In the genomic region with DNA sequence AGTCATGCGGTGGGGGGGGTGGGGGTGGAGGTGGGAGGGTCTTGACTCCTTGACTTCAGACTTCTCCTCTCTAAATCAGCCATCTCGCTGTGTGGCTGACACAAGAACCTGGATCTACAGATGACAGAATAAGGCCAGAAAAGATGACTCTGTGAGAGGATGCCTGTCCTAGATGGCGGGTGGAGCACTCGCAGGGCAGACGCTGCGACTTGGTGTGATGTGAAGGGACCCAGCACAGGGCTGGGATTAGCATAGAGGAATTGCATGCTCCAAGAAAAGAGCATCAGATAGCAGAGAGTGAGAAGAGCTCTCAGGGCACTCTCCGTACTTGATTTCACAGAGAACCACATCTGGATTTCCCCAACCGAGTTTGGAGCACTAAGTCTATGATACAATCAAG, we compare ENCODE assay signal across 20 mouse cellular contexts.
DNase-seq lines count a peak whose midpoint lies in the region; ATAC-seq and TF ChIP-seq lines count a peak whose summit lies in the region.
"Had no signal": no experiment of that assay in that cellular context is flagged by ENCODE, and none has a peak within 500 bp of the region (broad histone marks: within the 10 kb centered on the region; RNA-seq: fewer than 3 reads in every experiment).

No protein-coding gene starts in this region.

- H3K4me3 ChIP-seq in intestine, embryonic 14.5 days (ENCODE audit: low read depth, low read length): no peak overlapping the region
- H3K4me3 ChIP-seq in intestine, postnatal 0 days (ENCODE audit: low read depth, low read length): no peak overlapping the region
- no peak overlapping the region for H3K4me3 ChIP-seq in lung, embryonic 15.5 days
- no peak overlapping the region for H3K4me3 ChIP-seq in limb, embryonic 10.5 days
- H3K4me3 ChIP-seq: forebrain, embryonic 13.5 days; heart, embryonic 13.5 days; hindbrain, embryonic 12.5 days had no signal

- peak overlapping the region; percentile 78 for H3K27ac ChIP-seq in intestine, embryonic 14.5 days (ENCODE audit: low read depth)
- H3K27ac ChIP-seq in intestine, postnatal 0 days (ENCODE audit: low read depth, low read length): no peak overlapping the region
- H3K27ac ChIP-seq in lung, embryonic 15.5 days: peak overlapping the region; percentile 5; the same call in 1 of the 2 replicates
- H3K27ac ChIP-seq in limb, embryonic 10.5 days: no peak overlapping the region
- H3K27ac ChIP-seq: forebrain, embryonic 13.5 days; heart, embryonic 13.5 days; hindbrain, embryonic 12.5 days had no signal

- no peak for DNase-seq in intestine, embryonic 14.5 days (ENCODE audit: low spot score)
- no peak for DNase-seq in lung, adult 18-20 months
- peak; percentile 11 for DNase-seq in ZHBTc4 (ENCODE audit: low read depth, low spot score)
- DNase-seq in limb, embryonic 10.5 days (ENCODE audit: low spot score): peak; percentile 19
- DNase-seq in heart, postnatal 36 days: no peak
- DNase-seq in thymus, postnatal 36 days: no peak
- DNase-seq: adrenal gland, adult 2 months; adrenal gland, postnatal 25 days; cerebellum, adult 18-20 months; cerebellum, postnatal 10 days; forebrain, postnatal 0 days; gastrocnemius, postnatal 25 days; heart, postnatal 4 days had no signal

- no peak for TF ChIP-seq CTCF in intestine, postnatal 0 days (IDR thresholded peaks at IDR 0.05; ENCODE audit: low read depth)

- no peak for ATAC-seq in intestine, embryonic 14.5 days (replicated peaks; ENCODE audit: low FRiP score, low TSS enrichment, low read depth)
- no peak for ATAC-seq in intestine, postnatal 0 days
- ATAC-seq in lung, embryonic 15.5 days (ENCODE audit: borderline replicate concordance, extremely low read depth, low FRiP score, low TSS enrichment): no peak
- ATAC-seq: forebrain, embryonic 13.5 days; forebrain, postnatal 0 days; hindbrain, embryonic 16.5 days; Patski had no signal

- intact Hi-C loops in heart, postnatal 36 days (cut with DNase I): no loop called here

- no peaks in the 10 kb centered on the region for H3K9me3 ChIP-seq in intestine, embryonic 14.5 days (ENCODE audit: control insufficient read depth, low read length)
- H3K9me3 ChIP-seq in intestine, postnatal 0 days (ENCODE audit: control insufficient read depth): no peaks in the 10 kb centered on the region
- no peaks in the 10 kb centered on the region for H3K9me3 ChIP-seq in lung, embryonic 15.5 days
- H3K9me3 ChIP-seq in limb, embryonic 10.5 days (replicated peaks): no peaks in the 10 kb centered on the region
- H3K9me3 ChIP-seq: forebrain, embryonic 13.5 days; heart, embryonic 13.5 days; hindbrain, embryonic 12.5 days had no signal

- WGBS in intestine, embryonic 14.5 days: 43% methylated on average over 8 of the region's 8 CpGs
- WGBS in intestine, postnatal 0 days: 69% methylated on average over 8 of the region's 8 CpGs
- 39% methylated on average over 8 of the region's 8 CpGs for WGBS in lung, embryonic 15.5 days
- WGBS in limb, embryonic 10.5 days: 54% methylated on average over 8 of the region's 8 CpGs

- H3K4me2 ChIP-seq in intestine, embryonic 14.5 days (ENCODE audit: low read length): no peak overlapping the region
- H3K4me2 ChIP-seq in intestine, postnatal 0 days (replicated peaks; ENCODE audit: low read depth): no peak overlapping the region
- no peak overlapping the region for H3K4me2 ChIP-seq in lung, embryonic 15.5 days
- H3K4me2 ChIP-seq: forebrain, embryonic 13.5 days; heart, embryonic 13.5 days; hindbrain, embryonic 12.5 days had no signal

- no peaks in the 10 kb centered on the region for H3K27me3 ChIP-seq in intestine, embryonic 14.5 days (replicated peaks; ENCODE audit: control insufficient read depth, insufficient read depth, low read length)
- H3K27me3 ChIP-seq in intestine, postnatal 0 days (replicated peaks; ENCODE audit: control insufficient read depth, insufficient read depth, low read length): no peaks in the 10 kb centered on the region
- H3K27me3 ChIP-seq in lung, embryonic 15.5 days: no peaks in the 10 kb centered on the region
- H3K27me3 ChIP-seq in limb, embryonic 10.5 days (ENCODE audit: low read depth, poor library complexity, severe bottlenecking): no peaks in the 10 kb centered on the region
- H3K27me3 ChIP-seq: forebrain, embryonic 13.5 days; heart, embryonic 13.5 days; hindbrain, embryonic 12.5 days; Patski had no signal

- H3K36me3 ChIP-seq in intestine, embryonic 14.5 days (ENCODE audit: control insufficient read depth, insufficient read depth, low read length): peaks cover 71% of the 10 kb centered on the region
- H3K36me3 ChIP-seq in intestine, postnatal 0 days (ENCODE audit: control insufficient read depth, insufficient read depth): peaks cover 40% of the 10 kb centered on the region
- H3K36me3 ChIP-seq in lung, embryonic 15.5 days: peaks cover 38% of the 10 kb centered on the region
- H3K36me3 ChIP-seq in limb, embryonic 10.5 days: peaks cover 62% of the 10 kb centered on the region

- H3K4me1 ChIP-seq in intestine, embryonic 14.5 days (replicated peaks; ENCODE audit: control insufficient read depth, insufficient read depth, low read length): peaks cover 38% of the 10 kb centered on the region
- peaks cover 7% of the 10 kb centered on the region; the same call in 1 of the 2 replicates for H3K4me1 ChIP-seq in intestine, postnatal 0 days (replicated peaks; ENCODE audit: control insufficient read depth, insufficient read depth, low read length)
- H3K4me1 ChIP-seq in lung, embryonic 15.5 days: peaks cover 72% of the 10 kb centered on the region
- H3K4me1 ChIP-seq in limb, embryonic 10.5 days: peaks cover 31% of the 10 kb centered on the region

- no peak overlapping the region for H3K9ac ChIP-seq in intestine, embryonic 14.5 days (ENCODE audit: low read length)
- H3K9ac ChIP-seq in intestine, postnatal 0 days (ENCODE audit: low read depth, low read length): no peak overlapping the region
- no peak overlapping the region for H3K9ac ChIP-seq in lung, embryonic 15.5 days
- H3K9ac ChIP-seq: forebrain, embryonic 13.5 days; forebrain, postnatal 0 days; heart, embryonic 13.5 days; hindbrain, embryonic 12.5 days had no signal

Comparison
In these comparisons a context has a peak if more than half of its experiments do, and no peak if none do; other contexts are left out.
1. H3K27ac ChIP-seq: peak in intestine, embryonic 14.5 days (single experiment) and lung, embryonic 15.5 days (single experiment); none in intestine, postnatal 0 days (single experiment) and limb, embryonic 10.5 days (single experiment).
2. DNase-seq: peak in ZHBTc4 (single experiment) and limb, embryonic 10.5 days (single experiment); none in intestine, embryonic 14.5 days (single experiment), lung, adult 18-20 months (0 of 2), heart, postnatal 36 days (0 of 2) and thymus, postnatal 36 days (0 of 2).